Mouse (Mus musculus) liver, adult 2 months (tissue): ENCODE measurements around the gene Lgals3bp.

Source experiments
- CTCF ChIP-seq: fragments of 200-500 bp; IDR thresholded peaks from 2 replicates; pipeline ENCODE4 v1.5.1; 2011; ENCODE audit warnings: low read depth, low read length, control low read depth
- POLR2A ChIP-seq: fragments of 200-500 bp; IDR thresholded peaks from 2 replicates; pipeline ENCODE4 v1.6.1; 2011; ENCODE audit warnings: low read length, control low read depth; ENCODE audit not compliant: insufficient read depth; ENCODE audit errors: extremely low read depth

DNA sequence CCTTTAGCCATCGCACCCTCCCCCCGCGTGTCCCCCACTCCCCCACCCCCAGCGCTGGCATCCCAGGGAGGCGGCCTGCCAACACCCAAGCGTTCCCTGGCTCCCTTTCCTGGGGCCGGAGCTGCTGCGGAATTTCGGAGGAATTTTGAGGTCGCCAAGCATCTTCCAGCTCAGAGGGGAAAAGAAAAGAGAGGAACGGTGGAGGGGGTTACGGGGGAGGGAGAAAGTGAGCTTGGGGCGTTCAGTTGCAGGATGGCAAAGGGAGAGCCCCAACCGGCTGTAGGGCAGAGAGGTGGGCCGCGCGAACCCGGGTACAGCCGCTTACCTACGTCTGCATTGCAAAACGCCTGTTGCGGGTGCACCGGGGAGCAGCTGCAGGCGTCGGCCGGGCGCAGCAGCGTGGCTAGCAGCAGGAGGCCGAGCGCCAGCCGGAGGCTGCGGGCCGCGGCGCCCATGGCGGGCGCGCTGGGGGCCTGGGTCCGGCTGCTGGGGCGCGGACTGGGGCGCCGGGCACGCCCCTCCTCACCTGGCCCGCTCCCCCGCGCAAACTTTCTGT lies 47.2 kb downstream of the Lgals3bp start:
- TF ChIP-seq CTCF (no peak), POLR2A (no peak)
